Mouse (Mus musculus): ENCODE results near the gene Crtap. TPM values are rescaled to one million over a fixed set of nuclear protein-coding genes. Genes with fewer than 3 reads are reported as not detected.

Gene Crtap
- polyA plus RNA-seq, 1 experiment, result 98.7 TPM

- peaks cover 40% of the 10 kb centered on the region for H3K4me1 ChIP-seq (ENCODE audit: control insufficient read depth, insufficient read depth, low read length)
- 83% methylated on average over 5 of the region's 5 CpGs for WGBS
- no peaks in the 10 kb centered on the region for H3K36me3 ChIP-seq (ENCODE audit: control insufficient read depth, insufficient read depth, low read length)
- H3K27ac ChIP-seq (ENCODE audit: insufficient read depth, low read depth, low read length), result no peak overlapping the region
- H3K27me3 ChIP-seq (replicated peaks; ENCODE audit: control insufficient read depth, insufficient read depth, low read length), result no peaks in the 10 kb centered on the region
- no peak for DNase-seq
- TF ChIP-seq CTCF (conservative IDR thresholded peaks at IDR 0.05; ENCODE audit: insufficient read depth, insufficient read length, low read depth, low read length) (no peak), POLR2A (IDR thresholded peaks at IDR 0.05; ENCODE audit: low read depth, low read length) (no peak)
- H3K4me3 ChIP-seq (ENCODE audit: insufficient read depth, low read depth, low read length), result no peak overlapping the region
These were observed 20.8 kb upstream of the Crtap start for GRCm38 (mm10) chr9:114411295-114411694.

- 52% methylated on average over 11 of the region's 11 CpGs for WGBS
- no peaks in the 10 kb centered on the region for H3K36me3 ChIP-seq (ENCODE audit: control insufficient read depth, insufficient read depth, low read length)
- TF ChIP-seq POLR2A (IDR thresholded peaks at IDR 0.05; ENCODE audit: low read depth, low read length) (no peak), CTCF (conservative IDR thresholded peaks at IDR 0.05; ENCODE audit: insufficient read depth, insufficient read length, low read depth, low read length) (no peak)
- no peak overlapping the region for H3K4me3 ChIP-seq (ENCODE audit: insufficient read depth, low read depth, low read length)
- peak; percentile 56 for DNase-seq
- no peak overlapping the region for H3K27ac ChIP-seq (ENCODE audit: insufficient read depth, low read depth, low read length)
- H3K27me3 ChIP-seq (replicated peaks; ENCODE audit: control insufficient read depth, insufficient read depth, low read length), result no peaks in the 10 kb centered on the region
- H3K4me1 ChIP-seq (ENCODE audit: control insufficient read depth, insufficient read depth, low read length), result peaks cover 40% of the 10 kb centered on the region
These were observed 19.9 kb upstream of the Crtap start for GRCm38 (mm10) chr9:114410313-114410862.

GRCm38 (mm10) chr9:114407676-114408075, 17.2 kb upstream of the Crtap start:
- no peak overlapping the region for H3K4me3 ChIP-seq (ENCODE audit: insufficient read depth, low read depth, low read length)
- H3K4me1 ChIP-seq (ENCODE audit: control insufficient read depth, insufficient read depth, low read length), result peaks cover 37% of the 10 kb centered on the region
- no peaks in the 10 kb centered on the region for H3K36me3 ChIP-seq (ENCODE audit: control insufficient read depth, insufficient read depth, low read length)
- H3K27ac ChIP-seq (ENCODE audit: insufficient read depth, low read depth, low read length), result peak overlapping the region; percentile 19; the same call in 1 of the 2 replicates
- H3K27me3 ChIP-seq (replicated peaks; ENCODE audit: control insufficient read depth, insufficient read depth, low read length), result no peaks in the 10 kb centered on the region
- DNase-seq, result peak; percentile 91
- TF ChIP-seq CTCF (conservative IDR thresholded peaks at IDR 0.05; ENCODE audit: insufficient read depth, insufficient read length, low read depth, low read length) (no peak), POLR2A (IDR thresholded peaks at IDR 0.05; ENCODE audit: low read depth, low read length) (no peak)
- 43% methylated on average over 2 of the region's 2 CpGs for WGBS

- DNase-seq, result peak; percentile 83
- Histone ChIP-seq H3K27ac (ENCODE audit: insufficient read depth, low read depth, low read length) (peak overlapping the region; percentile 87), H3K4me1 (ENCODE audit: control insufficient read depth, insufficient read depth, low read length) (peaks cover 9% of the 10 kb centered on the region; the same call in 1 of the 2 replicates), H3K27me3 (replicated peaks; ENCODE audit: control insufficient read depth, insufficient read depth, low read length) (no peaks in the 10 kb centered on the region), H3K36me3 (ENCODE audit: control insufficient read depth, insufficient read depth, low read length) (no peaks in the 10 kb centered on the region), H3K4me3 (ENCODE audit: insufficient read depth, low read depth, low read length) (peak overlapping the region; percentile 94)
- 3% methylated on average over 16 of the region's 16 CpGs for WGBS
- TF ChIP-seq CTCF (conservative IDR thresholded peaks at IDR 0.05; ENCODE audit: insufficient read depth, insufficient read length, low read depth, low read length), result no peak
- no peak for TF ChIP-seq POLR2A (IDR thresholded peaks at IDR 0.05; ENCODE audit: low read depth, low read length)
These were observed 11.2 kb upstream of the Crtap start for GRCm38 (mm10) chr9:114401685-114402080.

- peak within 1 kb of the TSS; percentile 87 for H3K27ac ChIP-seq (ENCODE audit: insufficient read depth, low read depth, low read length)
- peak within 1 kb of the TSS; percentile 94 for H3K4me3 ChIP-seq (ENCODE audit: insufficient read depth, low read depth, low read length)
- peaks cover 4% of the 10 kb centered on the region; the same call in 1 of the 2 replicates for H3K4me1 ChIP-seq (ENCODE audit: control insufficient read depth, insufficient read depth, low read length)
- WGBS, result under 1% methylated on average over 73 of the region's 73 CpGs
- DNase-seq, result peak; percentile 90
- no peaks in the 10 kb centered on the region for H3K36me3 ChIP-seq (ENCODE audit: control insufficient read depth, insufficient read depth, low read length)
- TF ChIP-seq POLR2A (IDR thresholded peaks at IDR 0.05; ENCODE audit: low read depth, low read length) (no peak), CTCF (conservative IDR thresholded peaks at IDR 0.05; ENCODE audit: insufficient read depth, insufficient read length, low read depth, low read length) (peak; percentile 34; the same call in 1 of the 2 replicates)
- H3K27me3 ChIP-seq (replicated peaks; ENCODE audit: control insufficient read depth, insufficient read depth, low read length), result no peaks in the 10 kb centered on the region
These were observed 10.6 kb upstream of the Crtap start, which contains the start of the genes Glb1 and Tmppe for GRCm38 (mm10) chr9:114400949-114401684. TSS of gene Glb1 (plus strand) at chr9:114401076. TSS of gene Tmppe (plus strand) at chr9:114401105.

- DNase-seq, result no peak
- Histone ChIP-seq H3K36me3 (ENCODE audit: control insufficient read depth, insufficient read depth, low read length) (no peaks in the 10 kb centered on the region), H3K27me3 (replicated peaks; ENCODE audit: control insufficient read depth, insufficient read depth, low read length) (no peaks in the 10 kb centered on the region), H3K27ac (ENCODE audit: insufficient read depth, low read depth, low read length) (peak overlapping the region; percentile 59), H3K4me1 (ENCODE audit: control insufficient read depth, insufficient read depth, low read length) (peaks cover 4% of the 10 kb centered on the region; the same call in 1 of the 2 replicates), H3K4me3 (ENCODE audit: insufficient read depth, low read depth, low read length) (peak overlapping the region; percentile 94)
- WGBS, result 7% methylated on average over 5 of the region's 5 CpGs
- TF ChIP-seq POLR2A (IDR thresholded peaks at IDR 0.05; ENCODE audit: low read depth, low read length), result no peak
- TF ChIP-seq CTCF (conservative IDR thresholded peaks at IDR 0.05; ENCODE audit: insufficient read depth, insufficient read length, low read depth, low read length), result no peak
These were observed 10.1 kb upstream of the Crtap start for GRCm38 (mm10) chr9:114400588-114400948.

- WGBS, result 94% methylated on average over 12 of the region's 12 CpGs
These were observed 9.2 kb upstream of the Crtap start for GRCm38 (mm10) chr9:114399680-114400079.

More at GRCm38 (mm10) chr9:114399680-114400079, 9.2 kb upstream of the Crtap start:
- Histone ChIP-seq H3K4me1 (ENCODE audit: control insufficient read depth, insufficient read depth, low read length) (peaks cover 4% of the 10 kb centered on the region; the same call in 1 of the 2 replicates), H3K4me3 (ENCODE audit: insufficient read depth, low read depth, low read length) (no peak overlapping the region), H3K36me3 (ENCODE audit: control insufficient read depth, insufficient read depth, low read length) (no peaks in the 10 kb centered on the region), H3K27ac (ENCODE audit: insufficient read depth, low read depth, low read length) (no peak overlapping the region), H3K27me3 (replicated peaks; ENCODE audit: control insufficient read depth, insufficient read depth, low read length) (no peaks in the 10 kb centered on the region)
- DNase-seq, result no peak
- no peak for TF ChIP-seq POLR2A (IDR thresholded peaks at IDR 0.05; ENCODE audit: low read depth, low read length)

Data from kidney, adult 2 months (tissue).